Mouse (Mus musculus): ENCODE results near the gene Atg101. TPM values are rescaled to one million over a fixed set of nuclear protein-coding genes. Genes with fewer than 3 reads are reported as not detected.

Atg101 gene
- total RNA-seq, 2 experiments from 2014 or later = 25.0 to 31.3 TPM

DNA sequence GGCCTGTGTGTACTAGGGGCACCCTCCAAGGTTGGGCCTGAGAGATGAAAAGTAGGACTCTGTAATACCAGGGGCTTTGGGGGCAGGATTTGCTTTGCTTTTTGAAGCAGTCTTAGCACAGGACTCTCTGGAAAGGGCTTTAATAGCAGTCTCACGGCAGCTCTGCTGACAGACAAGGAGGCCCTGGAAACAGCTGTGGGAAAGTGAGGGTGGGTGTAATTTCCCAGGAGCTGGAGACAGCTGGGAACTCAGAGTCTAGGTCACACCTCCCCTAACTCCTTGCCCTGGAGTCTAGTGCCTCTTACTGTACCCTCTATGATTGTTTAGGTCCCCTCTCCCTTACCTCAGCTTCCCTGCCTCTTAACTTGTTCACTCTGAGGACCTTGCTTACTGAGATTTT lies 49.1 kb downstream of the Atg101 start:
- no peak for DNase-seq (ENCODE audit: low spot score)

DNA sequence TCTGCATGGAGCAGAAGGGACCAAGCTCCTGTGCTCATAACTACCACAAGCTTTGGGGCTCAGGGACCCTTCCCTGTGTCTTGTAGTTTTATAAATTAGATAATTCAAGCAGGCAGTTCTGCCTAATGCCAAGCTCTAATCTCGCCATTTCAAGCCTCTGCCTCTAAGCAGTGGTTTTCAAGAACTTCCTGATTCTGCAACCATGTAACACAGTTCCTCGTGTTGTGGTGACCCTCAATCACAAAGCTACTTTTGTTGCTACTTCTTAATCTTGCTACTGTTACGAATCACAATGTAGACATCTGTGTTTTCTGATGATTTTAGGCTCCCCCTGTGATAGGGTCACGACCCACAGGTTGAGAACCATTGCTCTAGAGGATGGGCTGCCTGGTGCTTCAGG lies 49.6 kb downstream of the Atg101 start:
- DNase-seq (ENCODE audit: low spot score) = no peak

- no peak for DNase-seq (ENCODE audit: low spot score)
Observed at GRCm38 (mm10) chr15:101336474-101337174, 52.6 kb downstream of the Atg101 start.

- no peak for DNase-seq (ENCODE audit: low spot score)
Observed at GRCm38 (mm10) chr15:101338359-101338758, 54.3 kb downstream of the Atg101 start.

- peak; percentile 87 for DNase-seq (ENCODE audit: low spot score)
Observed at GRCm38 (mm10) chr15:101339537-101339936, 55.5 kb downstream of the Atg101 start.

Other genes with a start within 250 kb of the Atg101 start
- gene Gm47841, start 236.9 kb upstream of the Atg101 start, total RNA-seq (2021) = not detected
- under 1 TPM; 0.55 to 0.81 TPM for gene Fignl2, start 205.7 kb upstream of the Atg101 start, total RNA-seq (2021)
- gene Ankrd33, start 168.5 kb upstream of the Atg101 start, total RNA-seq (2021) = not detected
- gene Acvrl1, start 155.8 kb upstream of the Atg101 start, total RNA-seq (2021) = 10 to 100 TPM in 1 of 2 experiments, 1 to 10 TPM in 1; 8.6 to 11.7 TPM
- 10 to 100 TPM; 26.0 to 48.0 TPM for gene Acvr1b, start 110.2 kb upstream of the Atg101 start, total RNA-seq (2021)
- 1 to 10 TPM; 4.4 to 5.1 TPM for gene Grasp, start 60.1 kb upstream of the Atg101 start, total RNA-seq (2021)
- 100 to 1,000 TPM; 206 to 234 TPM for gene Nr4a1, start 30.0 kb upstream of the Atg101 start, total RNA-seq (2021)
- gene 6030408B16Rik, start 8.9 kb downstream of the Atg101 start, total RNA-seq (2021) = under 1 TPM; 0.26 to 0.27 TPM
- 1 to 10 TPM; 1.4 to 3.8 TPM for gene Krt80, start 85.9 kb downstream of the Atg101 start, total RNA-seq (2021)
- under 1 TPM in 1 of 2 experiments, not detected in 1; 0.14 TPM for gene Krt7, start 126.8 kb downstream of the Atg101 start, total RNA-seq (2021)
- gene Krt87, start 154.5 kb downstream of the Atg101 start, total RNA-seq (2021) = not detected
- gene Krt88, start 163.5 kb downstream of the Atg101 start, total RNA-seq (2021) = not detected
- not detected for gene Krt81, start 179.5 kb downstream of the Atg101 start, total RNA-seq (2021)
- not detected for gene Krt86, start 189.2 kb downstream of the Atg101 start, total RNA-seq (2021)
- not detected for gene Krt83, start 207.2 kb downstream of the Atg101 start, total RNA-seq (2021)
- gene Gm49425, start 233.0 kb downstream of the Atg101 start, total RNA-seq (2021) = not detected
- not detected for gene Krt84, start 248.5 kb downstream of the Atg101 start, total RNA-seq (2021)

All from gastrocnemius, adult 18-20 months (tissue).